Mouse (Mus musculus): ENCODE results near the gene Fsip1. TPM values are rescaled to one million over a fixed set of nuclear protein-coding genes. Genes with fewer than 3 reads are reported as not detected.
A peak's percentile ranks its signal among the peaks of the same experiment; 100 is the strongest.

Gene Fsip1
- polyA plus RNA-seq, 2 experiments, result 0.06 to 0.08 TPM

DNA sequence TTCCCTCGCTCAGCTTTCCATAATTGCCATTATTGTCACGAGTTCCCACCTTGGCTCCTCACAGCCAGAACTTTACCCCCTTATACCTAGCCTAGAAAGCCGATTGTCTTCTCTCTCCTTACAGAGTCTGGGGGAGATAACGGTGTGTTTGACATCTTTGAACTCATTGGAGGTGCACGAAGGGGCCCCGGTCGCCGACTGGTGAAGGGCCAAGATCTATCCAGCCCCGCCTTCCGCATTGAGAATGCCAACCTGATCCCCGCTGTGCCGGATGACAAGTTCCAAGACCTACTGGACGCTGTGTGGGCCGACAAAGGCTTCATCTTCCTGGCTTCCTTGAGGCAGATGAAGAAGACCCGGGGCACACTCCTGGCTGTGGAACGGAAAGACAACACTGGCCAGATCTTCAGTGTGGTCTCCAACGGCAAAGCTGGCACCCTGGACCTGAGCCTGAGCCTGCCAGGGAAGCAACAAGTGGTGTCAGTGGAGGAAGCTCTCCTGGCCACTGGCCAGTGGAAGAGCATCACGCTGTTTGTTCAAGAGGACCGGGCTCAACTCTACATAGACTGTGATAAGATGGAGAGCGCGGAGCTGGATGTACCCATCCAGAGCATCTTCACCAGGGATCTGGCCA, 143.8 kb downstream of the Fsip1 start:
- H3K36me3 ChIP-seq (replicated peaks; ENCODE audit: control insufficient read depth, insufficient read depth, low read depth), result no peaks in the 10 kb centered on the region
- no peaks in the 10 kb centered on the region for H3K9me3 ChIP-seq (ENCODE audit: control insufficient read depth, low read length)
- H3K4me3 ChIP-seq (ENCODE audit: insufficient read depth in 1 of 2, low read depth in 2 of 2, low read length in 2 of 2), result peak overlapping the region in 1 of 2 experiments; percentile 38; a peak in 3 of 4 replicates
- 49% methylated on average over 21 of the region's 21 CpGs for WGBS (ENCODE audit: insufficient replicate concordance)
- no peak overlapping the region for H3K9ac ChIP-seq (replicated peaks)
- H3K4me2 ChIP-seq (ENCODE audit: low read depth), result no peak overlapping the region
- H3K27me3 ChIP-seq (ENCODE audit: control insufficient read depth, insufficient read depth, low read length), result no peaks in the 10 kb centered on the region
- DNase-seq (ENCODE audit: low read depth in 3 of 3, low spot score in 3 of 3) (no peak), ATAC-seq (ENCODE audit: insufficient read depth) (no peak)
- TF ChIP-seq CTCF (IDR thresholded peaks at IDR 0.05; ENCODE audit: low read depth), result no peak
- no peak for TF ChIP-seq EP300 (IDR thresholded peaks at IDR 0.05; ENCODE audit: low read depth)
- no peak overlapping the region for H3K27ac ChIP-seq
- H3K4me1 ChIP-seq (replicated peaks; ENCODE audit: control insufficient read depth in 2 of 2, insufficient read depth in 2 of 2, low read length in 1 of 2), result no peaks in the 10 kb centered on the region

DNA sequence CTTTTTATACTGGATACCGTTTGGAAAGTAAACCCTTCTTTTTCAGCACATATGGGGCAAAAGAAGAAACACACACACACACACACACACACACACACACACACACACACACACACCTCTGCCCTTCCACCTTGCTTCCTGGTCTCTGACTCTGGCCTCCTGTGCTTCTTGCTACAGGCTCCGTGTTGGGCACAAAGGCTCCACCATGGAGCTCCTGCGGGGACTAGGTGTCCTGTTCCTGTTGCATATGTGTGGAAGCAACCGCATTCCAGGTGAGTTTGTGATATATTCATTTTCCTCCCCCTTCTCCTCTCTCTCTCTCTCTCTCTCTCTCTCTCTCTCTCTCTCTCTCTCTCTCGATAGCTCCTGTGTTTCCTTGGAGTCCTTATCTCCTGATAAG, 144.3 kb downstream of the Fsip1 start:
- DNase-seq (ENCODE audit: low read depth in 3 of 3, low spot score in 3 of 3) (no peak), ATAC-seq (ENCODE audit: insufficient read depth) (no peak)
- TF ChIP-seq EP300 (IDR thresholded peaks at IDR 0.05; ENCODE audit: low read depth) (no peak), CTCF (IDR thresholded peaks at IDR 0.05; ENCODE audit: low read depth) (no peak)
- Histone ChIP-seq H3K4me1 (replicated peaks; ENCODE audit: control insufficient read depth in 2 of 2, insufficient read depth in 2 of 2, low read length in 1 of 2) (no peaks in the 10 kb centered on the region), H3K4me2 (ENCODE audit: low read depth) (peak overlapping the region; percentile 63; the same call in 1 of the 2 replicates), H3K4me3 (ENCODE audit: insufficient read depth in 1 of 2, low read depth in 2 of 2, low read length in 2 of 2) (peak overlapping the region in 1 of 2 experiments; percentile 4; a peak in 1 of 4 replicates), H3K27me3 (ENCODE audit: control insufficient read depth, insufficient read depth, low read length) (no peaks in the 10 kb centered on the region), H3K9ac (replicated peaks) (no peak overlapping the region), H3K9me3 (ENCODE audit: control insufficient read depth, low read length) (no peaks in the 10 kb centered on the region), H3K36me3 (replicated peaks; ENCODE audit: control insufficient read depth, insufficient read depth, low read depth) (no peaks in the 10 kb centered on the region), H3K27ac (no peak overlapping the region)
- WGBS (ENCODE audit: insufficient replicate concordance), result 26% methylated on average over 5 of the region's 5 CpGs

DNA sequence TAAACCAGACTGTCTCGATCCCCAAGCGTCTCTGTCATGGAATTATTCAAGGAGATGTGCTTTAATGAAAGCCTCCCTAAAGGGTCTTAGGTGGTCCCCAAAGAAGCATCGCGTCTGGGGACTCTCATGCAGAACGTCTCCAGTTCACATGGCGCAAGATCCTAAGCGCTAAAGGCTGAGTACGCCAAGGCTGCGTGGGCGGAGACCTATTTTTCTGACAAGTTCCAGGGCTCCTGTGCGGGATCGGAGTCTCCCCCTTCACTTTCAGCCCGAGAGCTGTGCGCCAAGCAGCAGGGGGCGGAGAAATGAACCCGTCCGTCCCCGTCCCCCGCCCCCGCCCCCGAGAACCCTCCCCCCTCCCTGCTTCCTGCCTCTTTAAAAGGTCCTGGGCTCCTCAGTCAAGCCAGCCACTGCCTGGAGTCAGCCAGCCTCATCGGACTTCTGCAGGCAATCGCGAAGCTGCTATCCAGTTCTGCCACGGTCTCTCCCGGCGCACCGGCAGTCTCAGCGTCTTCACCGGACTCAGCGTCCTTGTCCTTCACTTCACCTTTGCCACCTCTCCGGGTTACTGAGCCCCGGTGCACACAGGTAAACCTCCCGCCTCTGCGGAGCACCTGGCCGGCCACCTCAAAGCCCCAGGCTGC, 145.2 kb downstream of the Fsip1 start, which contains the start of gene Thbs1:
Gene Thbs1 (plus strand): TSS at position 389 of the 644 bp plus-strand sequence.
- ATAC-seq (ENCODE audit: insufficient read depth) (peak; percentile 58), DNase-seq (ENCODE audit: low read depth in 3 of 3, low spot score in 3 of 3) (peak; percentile 4 to 37 (median 18))
- no peaks in the 10 kb centered on the region for H3K9me3 ChIP-seq (ENCODE audit: control insufficient read depth, low read length)
- H3K27me3 ChIP-seq (ENCODE audit: control insufficient read depth, insufficient read depth, low read length), result no peaks in the 10 kb centered on the region
- no peak for TF ChIP-seq CTCF (IDR thresholded peaks at IDR 0.05; ENCODE audit: low read depth)
- H3K4me1 ChIP-seq (replicated peaks; ENCODE audit: control insufficient read depth in 2 of 2, insufficient read depth in 2 of 2, low read length in 1 of 2), result no peaks in the 10 kb centered on the region
- WGBS (ENCODE audit: insufficient replicate concordance), result 1% methylated on average over 36 of the region's 36 CpGs
- peak within 1 kb of the TSS; percentile 63 for H3K4me2 ChIP-seq (ENCODE audit: low read depth)
- no peak within 1 kb of the TSS; the same call in 1 of the 2 replicates for H3K9ac ChIP-seq (replicated peaks)
- no peaks in the 10 kb centered on the region for H3K36me3 ChIP-seq (replicated peaks; ENCODE audit: control insufficient read depth, insufficient read depth, low read depth)
- H3K4me3 ChIP-seq (ENCODE audit: insufficient read depth in 1 of 2, low read depth in 2 of 2, low read length in 2 of 2), result peak within 1 kb of the TSS; percentile 42 to 53
- no peak within 1 kb of the TSS for H3K27ac ChIP-seq

DNA sequence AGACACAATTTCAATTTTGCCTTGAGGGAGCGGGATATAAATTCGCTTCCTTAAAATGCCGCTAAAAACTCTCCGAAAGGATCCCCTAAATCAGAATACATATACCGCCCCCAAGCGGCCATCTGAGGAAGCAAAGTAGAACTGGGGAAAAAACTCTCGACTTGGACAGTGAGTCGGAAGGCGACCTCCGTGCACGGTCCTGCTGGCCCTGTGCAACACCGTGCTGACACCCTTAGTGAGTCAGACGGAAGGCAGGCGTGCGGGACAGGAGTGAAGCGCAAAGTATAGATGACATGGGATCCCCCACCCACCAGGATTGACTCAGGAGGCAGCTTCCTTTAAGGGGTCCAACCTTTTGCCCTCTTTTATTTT, 145.7 kb downstream of the Fsip1 start:
- TF ChIP-seq CTCF (IDR thresholded peaks at IDR 0.05; ENCODE audit: low read depth) (peak; percentile 68), EP300 (IDR thresholded peaks at IDR 0.05; ENCODE audit: low read depth) (no peak)
- Histone ChIP-seq H3K9me3 (ENCODE audit: control insufficient read depth, low read length) (no peaks in the 10 kb centered on the region), H3K9ac (replicated peaks) (no peak overlapping the region; the same call in 1 of the 2 replicates), H3K4me1 (replicated peaks; ENCODE audit: control insufficient read depth in 2 of 2, insufficient read depth in 2 of 2, low read length in 1 of 2) (no peaks in the 10 kb centered on the region), H3K4me2 (ENCODE audit: low read depth) (peak overlapping the region; percentile 63), H3K36me3 (replicated peaks; ENCODE audit: control insufficient read depth, insufficient read depth, low read depth) (no peaks in the 10 kb centered on the region), H3K27me3 (ENCODE audit: control insufficient read depth, insufficient read depth, low read length) (no peaks in the 10 kb centered on the region), H3K27ac (no peak overlapping the region), H3K4me3 (ENCODE audit: insufficient read depth in 1 of 2, low read depth in 2 of 2, low read length in 2 of 2) (peak overlapping the region; percentile 40 to 42; a peak in 3 of 4 replicates)
- ATAC-seq (ENCODE audit: insufficient read depth), result peak; percentile 61; the same call in 1 of the 2 replicates
- WGBS (ENCODE audit: insufficient replicate concordance), result under 1% methylated on average over 16 of the region's 16 CpGs
- DNase-seq (ENCODE audit: low read depth in 3 of 3, low spot score in 3 of 3), result peak; percentile 45 to 51 (median 48)

DNA sequence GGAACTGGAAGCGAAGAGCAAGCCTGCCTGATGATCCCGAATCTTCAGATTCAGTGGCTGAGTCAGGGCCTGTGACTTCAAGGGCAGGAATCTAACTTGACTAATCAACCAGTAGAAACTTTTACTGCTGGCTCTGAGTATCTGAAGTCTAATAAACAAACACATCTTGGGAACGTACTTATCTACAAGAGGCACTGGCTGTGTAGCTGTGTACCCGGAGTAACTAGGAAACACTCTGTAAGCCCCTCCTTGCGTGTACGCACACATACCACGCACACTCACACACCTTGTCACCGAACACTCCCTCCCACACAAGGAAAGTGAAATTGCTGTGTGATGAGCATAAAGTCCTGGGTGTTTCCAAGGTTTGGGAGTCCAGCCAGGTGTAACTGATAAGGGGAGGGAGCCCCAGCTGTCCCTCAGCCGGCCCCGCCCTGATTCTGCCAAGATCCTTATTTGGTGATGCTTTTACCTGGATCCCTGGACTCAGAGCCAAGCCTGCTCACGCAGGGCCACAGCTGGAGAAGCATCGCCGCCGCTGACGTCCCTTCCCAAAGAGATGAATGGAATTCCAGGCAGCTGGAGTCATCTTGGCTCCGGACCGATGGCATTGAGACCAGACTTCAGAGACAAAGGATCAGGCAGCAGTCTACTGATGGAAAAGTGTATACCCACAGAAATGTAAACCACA, 146.4 kb downstream of the Fsip1 start:
- Histone ChIP-seq H3K4me2 (ENCODE audit: low read depth) (peak overlapping the region; percentile 63), H3K4me3 (ENCODE audit: insufficient read depth in 1 of 2, low read depth in 2 of 2, low read length in 2 of 2) (no peak overlapping the region), H3K27me3 (ENCODE audit: control insufficient read depth, insufficient read depth, low read length) (no peaks in the 10 kb centered on the region), H3K9ac (replicated peaks) (no peak overlapping the region), H3K36me3 (replicated peaks; ENCODE audit: control insufficient read depth, insufficient read depth, low read depth) (no peaks in the 10 kb centered on the region), H3K27ac (no peak overlapping the region), H3K4me1 (replicated peaks; ENCODE audit: control insufficient read depth in 2 of 2, insufficient read depth in 2 of 2, low read length in 1 of 2) (no peaks in the 10 kb centered on the region), H3K9me3 (ENCODE audit: control insufficient read depth, low read length) (no peaks in the 10 kb centered on the region)
- 45% methylated on average over 17 of the region's 17 CpGs for WGBS (ENCODE audit: insufficient replicate concordance)
- no peak for ATAC-seq (ENCODE audit: insufficient read depth)
- no peak for DNase-seq (ENCODE audit: low read depth in 3 of 3, low spot score in 3 of 3)
- TF ChIP-seq CTCF (IDR thresholded peaks at IDR 0.05; ENCODE audit: low read depth) (no peak), EP300 (IDR thresholded peaks at IDR 0.05; ENCODE audit: low read depth) (no peak)

Data from liver, embryonic 14.5 days (tissue).